Mouse (Mus musculus): ENCODE results near the gene Echdc3.

Echdc3 gene

DNA sequence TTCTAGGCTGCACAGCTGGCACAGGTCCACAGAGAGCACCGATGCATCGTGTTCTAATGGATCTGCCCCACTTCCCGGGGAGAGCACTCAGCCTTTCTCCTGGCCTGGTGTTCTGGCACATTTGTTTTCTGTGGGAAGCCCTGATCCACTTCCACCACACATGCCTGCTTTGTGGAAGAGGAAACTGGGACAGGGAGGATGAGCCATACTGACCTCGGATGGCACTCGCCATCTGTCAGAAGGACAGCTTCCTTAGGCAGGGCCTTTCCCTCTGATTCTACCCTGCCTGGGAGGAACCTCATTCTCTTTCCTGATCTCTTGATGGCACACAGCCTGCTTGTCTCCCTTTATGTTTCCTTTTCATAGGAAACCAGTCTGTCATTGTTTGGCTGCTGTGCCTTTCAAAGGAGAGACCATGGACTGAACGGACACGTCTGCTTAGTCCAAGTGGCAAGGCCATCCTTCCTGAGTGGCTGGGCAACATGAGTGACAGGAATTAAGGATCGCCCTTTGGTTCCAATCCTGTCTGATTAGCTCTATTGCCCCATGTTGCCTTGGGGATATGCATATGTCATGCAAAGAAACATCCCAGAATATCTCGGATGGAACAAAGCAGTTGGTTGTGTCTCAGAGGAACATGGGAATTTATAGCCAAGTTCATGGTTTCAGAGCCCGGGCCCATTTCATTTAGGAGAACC lies 13.7 kb upstream of the Echdc3 start:
- no peak for DNase-seq (ENCODE audit: low read depth, low spot score)

DNA sequence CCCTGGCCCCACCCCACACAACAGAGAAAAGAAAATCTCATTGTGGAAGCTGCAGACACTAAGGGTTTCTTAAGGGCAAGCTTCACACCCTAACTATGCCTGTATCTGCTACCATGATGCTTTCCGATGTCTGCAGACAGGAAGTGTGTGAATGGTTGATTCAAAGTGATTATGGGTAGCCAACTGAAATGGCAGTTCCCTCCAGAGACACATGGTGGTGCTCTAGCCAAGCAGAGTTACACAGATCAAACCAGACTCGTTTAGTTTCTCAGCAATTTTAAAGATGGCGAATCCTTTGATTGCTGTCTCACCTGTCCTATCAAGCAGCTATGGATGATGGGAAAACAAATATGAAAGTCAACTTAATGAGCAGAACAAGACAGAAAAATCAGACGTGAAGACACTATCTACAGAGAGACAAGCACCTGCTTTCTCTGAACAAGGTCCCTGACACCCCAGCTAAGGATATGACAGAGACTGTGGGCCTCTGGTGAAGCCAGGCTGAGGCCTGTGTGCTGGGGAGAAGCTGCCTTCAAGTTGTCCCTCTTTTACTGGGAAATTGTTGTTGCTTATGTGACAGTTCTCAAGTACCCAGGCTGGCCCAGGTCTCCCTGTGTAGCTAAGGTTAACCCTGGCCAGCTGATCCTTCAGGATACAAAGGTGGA lies 7.4 kb upstream of the Echdc3 start:
- peak; percentile 36 for DNase-seq (ENCODE audit: low read depth, low spot score)

DNA sequence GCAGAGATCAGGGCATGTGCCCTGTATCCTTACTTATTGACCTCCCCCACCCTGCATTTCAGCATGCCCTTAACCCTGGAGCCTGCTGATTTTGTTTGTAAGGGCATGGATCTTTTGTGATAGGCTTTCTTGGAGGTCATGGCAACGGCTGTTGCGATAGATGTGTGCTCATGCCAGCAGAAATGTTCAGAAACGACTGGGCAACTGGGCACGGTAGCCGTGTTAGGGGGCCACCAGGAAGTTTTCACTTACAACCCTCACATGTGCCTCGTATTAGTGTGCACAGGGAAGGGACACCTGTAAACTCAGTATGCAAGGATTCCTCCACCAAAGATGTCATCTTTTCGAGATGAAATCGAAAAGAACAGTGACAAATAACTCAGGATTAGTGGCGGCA lies 508 bp downstream of the Echdc3 start:
- no peak for DNase-seq (ENCODE audit: low read depth, low spot score)

DNA sequence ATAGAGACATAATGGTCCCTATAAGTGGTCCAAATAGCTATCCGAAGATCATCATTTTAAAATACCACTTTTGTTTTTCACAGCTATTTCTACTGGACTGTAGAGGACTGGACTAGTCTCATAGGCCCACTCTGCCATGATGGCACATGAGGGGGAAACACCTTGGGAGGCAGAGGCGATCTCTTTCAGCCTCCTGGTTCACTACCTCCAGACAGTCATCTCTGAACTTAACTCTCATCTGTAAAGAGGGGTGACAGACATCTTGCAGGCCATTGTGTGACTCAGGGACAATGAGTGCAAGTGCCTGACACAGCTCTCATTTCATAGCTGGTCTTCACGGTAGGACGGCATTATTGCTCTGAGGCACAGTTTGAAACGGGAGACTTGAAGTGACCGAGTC lies 2.0 kb downstream of the Echdc3 start:
- no peak for DNase-seq (ENCODE audit: low read depth, low spot score)

DNA sequence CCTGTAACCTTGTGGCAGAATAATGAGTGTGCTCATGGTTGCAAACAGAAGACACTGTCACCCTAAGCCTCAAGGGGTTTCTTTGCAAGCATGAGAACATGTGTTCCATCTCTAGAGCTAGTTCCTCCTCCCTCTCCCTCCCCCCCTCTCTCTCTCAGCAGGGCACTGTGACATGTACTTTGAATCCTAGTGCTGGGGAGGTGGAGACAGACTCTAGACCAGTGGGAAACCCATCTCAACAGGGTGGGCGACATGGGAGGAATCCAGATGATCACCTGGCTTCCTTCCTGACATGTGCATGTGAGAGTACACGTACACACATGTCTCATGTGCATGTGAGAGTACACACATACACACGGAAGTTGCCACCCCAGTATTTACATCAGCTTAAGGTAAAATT lies 3.1 kb downstream of the Echdc3 start:
- DNase-seq (ENCODE audit: low read depth, low spot score) = no peak

DNA sequence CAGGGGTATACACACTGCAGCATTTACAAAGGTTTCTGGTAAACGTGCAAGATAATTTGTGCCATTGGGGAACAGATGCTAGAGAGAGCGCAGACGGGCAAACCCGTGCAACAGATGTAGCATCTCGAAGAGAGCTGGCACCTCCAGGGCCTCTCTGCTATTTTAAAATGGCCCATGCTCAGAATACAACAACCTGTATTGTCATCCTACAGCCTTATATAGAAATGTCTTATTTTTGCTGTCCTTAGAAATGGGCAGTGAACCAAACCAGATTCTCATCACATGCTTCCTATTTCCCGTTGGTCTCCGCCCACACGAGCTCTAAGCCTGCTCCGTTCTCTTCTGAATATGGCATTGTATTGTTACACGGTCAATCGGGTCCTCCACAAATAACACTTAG lies 3.7 kb downstream of the Echdc3 start:
- DNase-seq (ENCODE audit: low read depth, low spot score) = no peak

DNA sequence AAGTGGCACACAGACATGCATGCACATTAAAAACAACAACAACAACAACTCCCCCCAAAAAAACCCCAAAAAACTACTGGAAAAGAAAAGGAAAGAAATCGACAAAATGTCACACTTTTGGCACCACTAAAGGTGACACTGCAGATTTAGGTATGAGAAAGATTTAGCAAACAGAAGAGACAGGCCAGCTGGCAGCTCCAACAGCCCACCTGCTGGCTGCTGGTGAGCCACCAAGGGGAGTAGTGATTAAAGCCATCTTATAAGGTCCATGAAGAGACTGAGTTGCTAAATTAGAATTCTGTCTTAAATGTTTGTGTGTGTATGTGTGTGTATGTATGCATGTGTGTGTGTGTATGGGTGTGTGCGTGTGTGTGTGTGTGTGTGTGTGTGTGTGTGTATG lies 5.1 kb downstream of the Echdc3 start:
- DNase-seq (ENCODE audit: low read depth, low spot score) = no peak

DNA sequence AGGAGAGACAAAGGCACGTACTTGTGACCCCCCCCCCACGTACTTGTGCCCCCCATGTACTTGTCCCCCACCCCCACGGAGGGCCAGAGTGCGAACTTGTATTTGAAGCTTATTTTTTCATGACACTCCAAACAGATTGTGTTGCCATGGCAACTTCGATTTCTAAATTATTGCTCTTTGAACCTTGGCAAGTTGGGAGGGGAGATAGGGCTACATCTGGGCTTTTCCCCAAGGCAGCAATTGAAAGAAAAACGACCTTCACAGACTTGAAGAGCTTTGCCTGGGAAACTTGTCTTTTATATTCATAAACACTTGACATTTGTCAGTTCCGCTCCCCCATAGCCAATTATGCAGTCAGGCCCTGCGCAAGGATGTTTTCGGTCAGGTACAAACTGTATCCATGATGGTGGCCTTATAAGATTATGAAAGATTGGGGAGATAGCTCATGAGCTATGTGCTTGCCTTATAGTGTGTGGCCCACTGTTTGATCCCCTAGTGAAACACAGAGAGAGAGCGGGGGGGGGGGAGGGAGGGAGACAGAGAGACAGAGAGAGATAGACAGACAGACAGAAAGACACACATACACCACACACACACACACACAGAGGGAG lies 16.4 kb downstream of the Echdc3 start:
- no peak for DNase-seq (ENCODE audit: low read depth, low spot score)

DNA sequence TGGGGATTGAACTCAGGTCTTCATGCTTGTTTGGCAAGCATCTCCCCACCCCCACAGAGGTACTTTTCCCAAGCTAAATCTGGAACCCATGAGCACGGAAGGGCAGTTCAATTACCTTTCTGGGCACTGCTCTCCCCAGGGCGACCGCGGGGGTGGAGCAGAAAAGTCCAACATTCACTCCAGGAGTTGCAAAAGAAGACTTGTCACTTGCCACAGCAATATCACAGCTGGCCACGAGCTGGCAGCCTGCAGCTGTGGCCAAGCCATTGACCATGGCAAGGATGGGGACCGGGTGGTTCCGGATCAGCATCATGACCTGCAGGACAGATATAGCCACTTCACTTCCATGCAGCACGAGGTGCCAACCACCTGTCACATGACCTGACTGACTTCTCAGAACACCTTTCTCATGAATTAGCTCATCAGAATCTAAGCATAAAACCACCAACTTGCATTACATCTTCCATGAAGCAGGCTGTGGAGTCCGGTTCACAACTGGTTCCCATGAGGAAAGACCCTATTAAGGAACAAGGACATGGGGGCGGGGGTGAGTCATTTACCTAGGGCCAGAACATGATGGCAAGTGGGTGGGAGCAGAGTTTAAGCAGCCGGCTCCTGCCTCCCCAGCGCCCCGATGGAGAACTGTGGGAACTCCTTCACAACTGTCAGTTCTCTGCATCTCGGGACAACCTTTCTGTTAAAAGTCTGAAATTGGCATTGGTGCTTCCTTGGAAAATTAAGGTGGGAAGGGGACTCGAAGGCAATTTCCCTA lies 17.2 kb downstream of the Echdc3 start:
- no peak for DNase-seq (ENCODE audit: low read depth, low spot score)

DNA sequence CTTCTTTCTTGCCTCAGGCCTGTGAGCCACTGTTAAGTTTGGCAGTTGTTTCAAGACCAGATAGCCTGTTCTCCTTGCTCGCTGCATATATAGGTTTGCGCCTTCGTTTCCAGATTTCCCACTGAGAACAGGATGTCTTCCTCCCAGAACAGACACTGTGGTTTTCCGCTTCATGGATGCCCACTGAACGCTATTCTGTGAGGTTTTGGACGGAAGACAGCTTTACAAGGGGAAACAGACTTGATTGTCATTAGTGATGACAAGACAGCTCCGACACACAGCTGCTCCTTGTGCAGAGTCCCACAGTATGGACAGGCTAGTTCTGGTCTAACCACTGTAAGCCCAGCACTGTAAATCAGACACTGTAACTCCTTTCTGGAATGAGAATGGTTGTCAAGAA lies 18.3 kb downstream of the Echdc3 start:
- DNase-seq (ENCODE audit: low read depth, low spot score) = no peak

DNA sequence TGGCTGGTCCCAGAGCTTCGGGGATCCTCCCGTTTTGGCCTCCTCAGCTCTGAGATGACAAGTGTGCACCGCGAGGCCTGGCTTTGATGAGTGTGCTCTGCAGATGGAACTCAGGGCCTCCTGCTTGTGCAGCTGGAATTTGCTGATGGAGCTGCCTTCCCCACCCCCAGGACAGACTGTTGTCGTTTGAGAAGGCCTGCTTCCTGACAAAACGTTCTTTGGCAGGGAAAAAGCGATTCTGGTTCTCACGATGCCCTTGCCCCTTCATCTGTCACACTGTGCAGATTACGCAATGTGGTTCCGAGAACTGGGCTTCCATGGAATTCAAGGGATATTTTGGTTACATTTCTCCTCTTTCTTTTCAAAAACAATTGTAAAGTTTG lies 19.3 kb downstream of the Echdc3 start:
- no peak for DNase-seq (ENCODE audit: low read depth, low spot score)

DNA sequence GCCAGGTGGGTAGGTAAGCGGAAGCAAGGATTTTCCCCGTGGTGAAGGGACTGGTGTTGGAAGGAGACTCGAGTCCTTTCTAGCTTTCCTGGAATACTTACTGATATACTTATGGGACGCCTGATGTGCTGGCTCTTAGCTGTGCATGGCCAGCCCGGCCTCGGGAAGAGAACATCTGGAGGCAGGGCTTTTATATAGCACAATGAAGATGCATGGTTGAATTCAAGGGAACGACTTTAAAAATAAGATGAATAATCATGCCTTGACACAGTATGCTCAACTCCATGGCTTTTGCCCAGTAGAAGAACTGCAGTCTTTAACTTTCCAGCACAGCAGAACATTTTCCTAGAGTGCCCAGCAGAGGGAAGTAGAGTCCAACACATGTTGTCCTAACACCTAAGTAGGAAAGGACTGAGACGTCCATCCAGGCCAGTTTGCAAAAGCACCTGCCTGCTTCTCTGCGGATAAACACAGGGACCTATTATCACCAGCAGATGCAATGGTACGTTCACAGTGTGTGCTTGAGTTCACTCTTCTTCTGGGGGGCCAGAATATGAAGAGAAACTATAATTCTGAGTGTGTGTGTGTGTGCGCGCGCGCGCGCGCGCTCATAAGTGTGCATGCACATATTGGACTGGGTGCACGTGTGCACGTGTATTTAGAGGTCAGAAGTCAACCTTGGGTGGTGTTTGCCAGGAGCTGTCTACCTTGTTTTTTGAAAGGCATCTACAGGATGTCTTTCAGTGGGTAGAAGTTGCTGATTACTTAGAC lies 19.8 kb downstream of the Echdc3 start:
- DNase-seq (ENCODE audit: low read depth, low spot score) = peak; percentile 30

DNA sequence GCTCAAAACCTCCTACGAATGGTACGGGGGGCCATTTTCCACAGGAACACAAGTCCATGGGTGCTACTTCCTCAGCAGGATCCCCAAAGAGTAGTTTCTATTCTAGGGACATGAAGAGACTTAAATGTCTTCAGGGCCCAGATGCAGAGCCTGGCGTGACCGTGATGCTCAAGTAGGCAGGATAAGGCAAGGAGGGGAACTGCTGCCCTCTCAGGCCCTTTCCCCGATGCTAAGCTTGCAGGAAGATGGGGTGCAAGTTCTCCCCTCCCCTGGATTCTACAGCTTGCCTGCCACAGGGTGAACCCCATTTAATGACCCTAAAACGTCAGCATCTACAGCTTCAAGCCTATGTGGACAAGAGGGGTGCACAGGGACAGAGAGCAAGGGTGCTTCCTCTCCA lies 22.8 kb downstream of the Echdc3 start:
- no peak for DNase-seq (ENCODE audit: low read depth, low spot score)

DNA sequence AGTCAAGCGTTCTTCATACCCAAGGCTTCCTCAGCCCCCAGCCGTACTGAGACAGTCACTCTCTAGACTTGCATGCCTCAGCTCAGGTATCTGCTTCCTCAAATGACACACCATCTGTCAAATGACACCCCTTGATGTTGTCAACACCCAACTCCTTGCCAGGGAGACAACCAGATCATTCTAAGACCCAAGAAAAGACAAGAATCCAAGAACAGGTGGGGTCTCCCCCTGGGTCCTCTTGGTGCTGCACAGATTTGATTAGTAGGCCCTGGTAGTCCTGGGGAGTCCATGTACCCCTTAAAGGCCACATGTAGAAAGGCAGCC lies 23.2 kb downstream of the Echdc3 start:
- DNase-seq (ENCODE audit: low read depth, low spot score) = no peak

DNA sequence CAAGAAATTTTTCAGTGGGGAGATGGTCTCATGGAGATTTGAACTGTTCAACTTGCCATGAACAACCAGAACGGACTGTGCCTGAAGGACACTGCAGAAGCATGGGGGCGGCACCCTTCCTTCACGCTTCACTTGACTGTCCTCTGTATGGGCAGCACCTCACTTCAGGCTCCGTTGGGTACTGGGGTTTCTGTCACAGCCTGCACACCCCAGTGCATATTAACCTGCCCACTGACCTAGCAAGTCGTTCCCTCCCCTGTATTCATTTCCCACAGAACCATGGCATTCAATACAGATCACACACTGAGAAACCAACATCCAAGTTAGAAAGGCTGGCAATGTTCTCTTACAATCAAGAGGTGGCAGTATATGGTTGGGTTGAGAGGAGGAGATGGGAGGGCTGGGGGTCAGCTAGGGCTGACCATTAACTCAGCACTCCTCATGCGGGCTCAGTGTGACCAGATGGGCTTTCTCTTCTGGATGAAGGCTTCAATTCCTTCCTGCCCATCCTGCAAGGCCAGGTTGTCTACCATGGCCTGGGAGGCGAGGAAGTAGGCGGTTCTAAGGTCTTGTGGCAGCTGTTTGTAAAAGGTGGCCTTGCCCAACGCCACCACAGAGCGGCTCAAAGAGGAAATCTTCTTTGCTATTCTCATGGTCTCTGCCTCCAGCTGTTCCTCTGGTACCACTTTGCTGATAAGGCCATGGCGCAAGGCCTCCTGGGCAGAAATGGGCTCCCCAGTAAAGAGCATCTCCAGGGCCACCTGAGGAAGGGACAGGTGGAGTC lies 23.8 kb downstream of the Echdc3 start:
- no peak for DNase-seq (ENCODE audit: low read depth, low spot score)

DNA sequence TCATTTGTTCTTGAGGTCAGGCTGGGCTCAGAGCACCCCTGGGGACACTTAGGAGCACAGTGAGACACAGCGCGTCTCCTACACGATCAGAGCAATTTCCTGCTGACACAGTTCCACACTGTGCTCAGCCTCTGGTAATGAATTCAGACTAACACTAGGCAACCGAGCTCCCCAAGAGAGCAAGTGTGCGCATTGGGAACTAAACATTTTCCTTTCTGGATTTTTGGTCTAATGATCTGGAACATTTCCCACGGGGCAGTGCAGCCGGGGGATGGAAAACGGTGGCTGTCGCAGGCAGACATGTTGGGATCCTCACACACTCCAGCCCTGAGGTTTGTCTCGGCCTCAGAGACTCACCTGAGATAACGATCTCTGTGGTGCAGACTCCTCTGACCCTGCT lies 25.4 kb downstream of the Echdc3 start:
- DNase-seq (ENCODE audit: low read depth, low spot score) = no peak

DNA sequence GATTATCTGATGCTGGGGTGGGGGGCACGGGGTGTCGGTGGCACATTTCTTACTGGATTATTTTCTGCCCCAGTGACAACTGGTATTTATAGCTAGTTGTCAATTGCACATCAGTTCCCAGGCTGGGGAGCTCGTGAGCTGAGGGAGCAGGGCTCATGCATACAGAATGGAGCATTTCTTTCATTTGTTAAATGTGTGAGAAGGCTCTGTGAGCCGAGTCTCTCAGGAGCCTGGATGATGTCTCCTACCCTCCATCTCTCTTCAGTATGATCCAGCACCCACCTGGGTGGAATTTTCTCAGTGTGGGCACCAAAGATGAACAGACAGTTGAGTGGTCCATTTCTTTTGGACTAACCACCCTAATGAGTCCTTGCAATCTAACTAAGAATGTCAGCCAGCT lies 25.9 kb downstream of the Echdc3 start:
- DNase-seq (ENCODE audit: low read depth, low spot score) = no peak

DNA sequence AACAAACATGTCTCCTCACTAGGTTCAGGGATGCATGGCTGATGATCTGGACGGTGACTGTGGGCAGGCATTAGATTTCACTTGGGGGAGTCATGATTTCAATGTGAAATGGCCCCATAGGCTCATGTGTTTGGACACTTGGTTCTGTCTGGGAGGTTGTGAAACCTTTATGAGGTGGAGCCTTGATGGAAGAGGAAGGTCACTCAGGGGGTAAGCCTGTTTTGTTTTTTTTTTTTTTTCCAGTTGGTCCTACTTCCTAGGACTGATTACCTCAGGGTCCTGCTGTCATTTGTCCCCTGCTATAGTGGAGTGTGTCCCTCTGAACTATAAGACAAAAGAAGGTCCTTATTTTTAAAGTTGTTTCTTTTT lies 33.1 kb downstream of the Echdc3 start:
- DNase-seq (ENCODE audit: low read depth, low spot score) = no peak

DNA sequence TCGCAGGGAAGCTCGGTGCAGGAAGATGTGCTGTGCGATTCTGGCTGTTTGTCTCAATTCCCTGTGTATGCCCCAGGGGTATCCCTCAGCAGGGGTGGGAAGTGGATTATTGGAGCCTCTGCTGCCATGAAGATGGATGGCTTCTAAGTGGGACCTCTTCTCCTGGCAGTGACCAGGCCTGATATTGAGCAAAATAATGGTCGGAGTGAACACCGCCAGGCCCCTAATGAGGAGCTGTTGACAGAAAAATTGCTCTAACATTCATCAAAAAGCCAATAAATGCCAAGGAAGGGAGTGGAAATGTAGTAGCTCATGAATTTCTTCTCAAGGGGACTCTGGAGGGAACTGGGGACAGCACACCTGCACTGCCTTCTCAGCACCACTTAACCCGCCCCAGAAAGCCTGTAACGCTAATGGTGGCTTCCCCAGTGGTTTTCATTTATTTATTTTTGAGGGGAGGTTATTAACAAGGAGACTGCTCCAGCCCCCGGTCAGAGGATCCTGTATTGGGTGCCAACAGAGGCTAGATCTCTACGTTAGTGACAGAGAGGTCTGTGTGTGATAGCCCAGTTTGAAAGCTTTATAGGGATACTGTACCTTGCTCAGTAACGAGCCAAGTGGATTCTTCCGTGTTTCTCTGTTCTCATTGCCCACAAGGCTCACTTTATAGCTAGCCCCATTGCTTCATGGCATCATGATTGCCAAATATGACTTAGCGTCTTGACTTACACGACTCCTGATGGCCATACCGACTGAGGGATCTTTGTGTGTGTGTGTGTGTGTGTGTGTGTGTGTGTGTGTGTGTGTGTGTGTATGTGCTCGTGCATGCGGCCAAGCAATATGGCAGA lies 33.7 kb downstream of the Echdc3 start:
- no peak for DNase-seq (ENCODE audit: low read depth, low spot score)

DNA sequence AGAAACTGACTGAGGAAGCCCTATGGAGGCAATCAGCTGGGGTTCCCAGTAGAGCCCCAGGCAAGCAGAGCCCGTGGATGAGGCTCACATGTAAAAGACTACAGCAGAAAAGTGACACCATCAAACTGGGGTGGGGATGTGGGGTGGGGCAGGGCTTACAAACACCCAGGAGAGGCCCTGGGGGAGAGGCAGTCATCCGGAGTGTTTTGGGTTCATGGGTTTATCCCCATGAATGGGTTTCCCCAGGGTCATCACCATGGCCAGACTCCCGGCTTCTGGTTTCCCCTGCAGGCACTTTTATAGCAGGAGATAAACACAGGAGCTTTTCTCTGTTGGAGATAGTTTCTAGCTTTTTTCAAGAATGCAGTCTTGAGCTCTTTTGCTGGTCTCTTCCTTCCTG lies 39.8 kb downstream of the Echdc3 start:
- no peak for DNase-seq (ENCODE audit: low read depth, low spot score)
